14 mouse cellular contexts compared by ENCODE assay signal in the genomic region with DNA sequence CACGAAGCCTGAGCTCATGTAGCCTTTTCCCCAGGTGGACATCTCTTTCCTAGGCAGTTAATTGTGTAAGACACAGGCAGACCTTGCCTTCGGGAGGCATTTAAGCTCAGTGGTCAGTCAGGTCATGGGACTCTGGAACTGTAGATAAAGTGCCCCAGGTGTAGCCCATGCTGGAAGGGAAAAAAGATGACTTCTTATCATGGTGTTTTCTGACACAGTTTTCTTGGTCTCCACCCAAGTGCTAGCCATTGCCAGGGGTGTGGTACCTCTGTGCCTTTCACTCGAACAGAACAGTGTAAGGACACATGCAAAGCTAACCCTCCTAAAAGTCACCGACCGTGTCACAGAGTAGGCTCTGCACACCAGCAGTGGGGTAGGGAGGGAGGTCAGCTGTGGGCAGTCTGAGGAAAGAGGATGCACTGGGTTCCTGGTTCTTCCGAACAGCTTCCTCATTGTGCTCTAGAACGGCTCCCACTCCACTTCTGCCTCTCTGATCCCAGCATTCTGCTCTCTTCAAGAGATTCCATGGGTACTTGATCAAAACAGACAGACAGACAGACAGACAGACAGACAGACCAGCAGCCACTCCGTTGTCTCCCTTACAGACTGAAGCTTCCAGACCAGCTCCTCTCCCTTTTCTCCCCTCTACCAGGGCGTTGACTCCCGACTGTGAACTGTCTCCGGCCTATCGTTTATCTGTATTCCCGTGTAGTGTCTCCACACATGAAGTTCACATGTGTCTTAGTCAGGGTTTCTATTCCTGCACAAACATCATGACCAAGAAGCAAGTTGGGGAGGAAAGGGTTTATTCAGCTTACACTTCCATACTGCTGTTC. TPM values are rescaled to one million over a fixed set of nuclear protein-coding genes. Genes with fewer than 3 reads are reported as not detected.
DNase-seq lines count a peak whose midpoint lies in the region; ATAC-seq and TF ChIP-seq lines count a peak whose summit lies in the region.
"Had no signal": no experiment of that assay in that cellular context is flagged by ENCODE, and none has a peak within 500 bp of the region (broad histone marks: within the 10 kb centered on the region; RNA-seq: fewer than 3 reads in every experiment).

No protein-coding gene starts in this region.

- H3K27me3 ChIP-seq in lung, embryonic 14.5 days (ENCODE audit: insufficient read depth, low read length), result no peaks in the 10 kb centered on the region
- H3K27me3 ChIP-seq in liver, embryonic 12.5 days (replicated peaks), result no peaks in the 10 kb centered on the region
- H3K27me3 ChIP-seq: heart, embryonic 15.5 days; kidney, embryonic 15.5 days had no signal

- 91% methylated on average over 13 of the region's 13 CpGs for WGBS in lung, embryonic 14.5 days
- WGBS in liver, embryonic 12.5 days (ENCODE audit: insufficient replicate concordance), result 33% methylated on average over 13 of the region's 13 CpGs

- no peak for DNase-seq in lung, embryonic 14.5 days
- no peak for DNase-seq in lung, postnatal 4 days
- peak; percentile 59 for DNase-seq in c-Kit-negative CD71-positive TER-119-positive erythroid progenitor cells, embryonic 14.5 days (ENCODE audit: low read depth, low spot score)
- DNase-seq in gastrocnemius, postnatal 36 days, result no peak
- no peak for DNase-seq in layer of hippocampus, adult 2 months (ENCODE audit: low spot score in 2 of 2)
- no peak for DNase-seq in urinary bladder, postnatal 4 days (ENCODE audit: low spot score in 2 of 2)
- DNase-seq: adrenal gland, adult 8-10 months; cerebellum, adult 11 months; left cerebral cortex, postnatal 4 days had no signal

- intact Hi-C loops in gastrocnemius, postnatal 36 days (cut with DNase I), result loop anchor here (1.0 to 10.0 kb wide), 2 partner anchors 18 to 226 kb away; partner anchors contain the start of genes Pak1ip1 and Smim13

- H3K9me3 ChIP-seq in lung, embryonic 14.5 days (ENCODE audit: low read depth, low read length), result no peaks in the 10 kb centered on the region
- H3K9me3 ChIP-seq in liver, embryonic 12.5 days (replicated peaks), result no peaks in the 10 kb centered on the region
- H3K9me3 ChIP-seq: heart, embryonic 15.5 days; kidney, embryonic 15.5 days had no signal

- H3K4me1 ChIP-seq in lung, embryonic 14.5 days (ENCODE audit: insufficient read depth), result peaks cover 7% of the 10 kb centered on the region
- H3K4me1 ChIP-seq in liver, embryonic 12.5 days, result peaks cover 82% of the 10 kb centered on the region

- H3K27ac ChIP-seq in lung, embryonic 14.5 days (ENCODE audit: low read depth), result no peak overlapping the region
- peak overlapping the region; percentile 99 for H3K27ac ChIP-seq in liver, embryonic 12.5 days
- H3K27ac ChIP-seq in layer of hippocampus, adult 2 months, result no peak overlapping the region
- H3K27ac ChIP-seq: heart, embryonic 15.5 days; kidney, embryonic 15.5 days; macrophage had no signal

- H3K9ac ChIP-seq in lung, embryonic 14.5 days, result no peak overlapping the region
- peak overlapping the region; percentile 93 for H3K9ac ChIP-seq in liver, embryonic 12.5 days
- H3K9ac ChIP-seq: heart, embryonic 15.5 days; kidney, embryonic 15.5 days had no signal

- TF ChIP-seq CTCF in lung, embryonic 14.5 days (IDR thresholded peaks at IDR 0.05; ENCODE audit: low read depth), result no peak
- no peak for TF ChIP-seq CTCF in layer of hippocampus, adult 2 months (conservative IDR thresholded peaks at IDR 0.05)

- peak overlapping the region; percentile 23; the same call in 1 of the 2 replicates for H3K4me2 ChIP-seq in lung, embryonic 14.5 days
- peak overlapping the region; percentile 95 for H3K4me2 ChIP-seq in liver, embryonic 12.5 days
- H3K4me2 ChIP-seq: heart, embryonic 15.5 days; kidney, embryonic 15.5 days had no signal

- H3K36me3 ChIP-seq in lung, embryonic 14.5 days (ENCODE audit: insufficient read depth), result peaks cover 45% of the 10 kb centered on the region
- H3K36me3 ChIP-seq in liver, embryonic 12.5 days, result peaks cover 76% of the 10 kb centered on the region

- no peak for ATAC-seq in lung, embryonic 14.5 days (ENCODE audit: insufficient read depth)
- peak; percentile 55 for ATAC-seq in liver, embryonic 12.5 days
- ATAC-seq in neutrophil, adult 5-6 weeks (ENCODE audit: extremely low read depth, insufficient number of reproducible peaks, low FRiP score, poor library complexity, severe bottlenecking), result peak; percentile 38; the same call in 1 of the 2 replicates

- no peak overlapping the region; the same call in 1 of the 2 replicates for H3K4me3 ChIP-seq in lung, embryonic 14.5 days (ENCODE audit: low read depth, low read length)
- H3K4me3 ChIP-seq in liver, embryonic 12.5 days, result peak overlapping the region; percentile 86
- no peak overlapping the region for H3K4me3 ChIP-seq in layer of hippocampus, adult 2 months
- H3K4me3 ChIP-seq: heart, embryonic 15.5 days; kidney, embryonic 15.5 days had no signal

RNA-seq across cellular contexts. Expression of gene Tmem14c, which starts 2.9 kb away (rescaled TPM):
- 224 and 229 TPM in 2 replicates for polyA plus RNA-seq in lung, embryonic 14.5 days (2014; fragmentation: Nextera tagmentation; extraction: Ambion mirVana)
- 916 and 938 TPM in 2 replicates for polyA plus RNA-seq in liver, embryonic 12.5 days (2016; fragmentation: Nextera tagmentation; extraction: Ambion mirVana)
- 99.3 and 103 TPM in 2 replicates for total RNA-seq in neutrophil, adult 5-6 weeks (2017)
- 10 to 100 TPM; 68.4 to 75.3 TPM for total RNA-seq in gastrocnemius, postnatal 36 days (2021)
- 10 to 100 TPM; 55.5 to 59.4 TPM for total RNA-seq in layer of hippocampus, adult 2 months (2021)

RNA-seq across cellular contexts. Expression of gene Pak1ip1, which starts 18.2 kb away (rescaled TPM):
- polyA plus RNA-seq in lung, embryonic 14.5 days (2014; fragmentation: Nextera tagmentation; extraction: Ambion mirVana), result 59.6 and 62.4 TPM in 2 replicates
- 85.0 and 88.4 TPM in 2 replicates for polyA plus RNA-seq in liver, embryonic 12.5 days (2016; fragmentation: Nextera tagmentation; extraction: Ambion mirVana)
- total RNA-seq in neutrophil, adult 5-6 weeks (2017), result 86.9 and 89.3 TPM in 2 replicates
- total RNA-seq in gastrocnemius, postnatal 36 days (2021), result 10 to 100 TPM; 22.7 to 25.7 TPM
- total RNA-seq in layer of hippocampus, adult 2 months (2021), result 10 to 100 TPM; 41.6 to 44.1 TPM
